Comparison of ENCODE assay signal across 8 mouse cellular contexts in genomic region chr13:21974726-21975473, GRCm38 (mm10). TPM values are rescaled to one million over a fixed set of nuclear protein-coding genes. Genes with fewer than 3 reads are reported as not detected.
DNase-seq lines count a peak whose midpoint lies in the region; ATAC-seq and TF ChIP-seq lines count a peak whose summit lies in the region.

No protein-coding gene starts in this region.

- peak overlapping the region; percentile 79 for H3K9ac ChIP-seq in ES-E14 (ENCODE audit: insufficient read depth, low read depth, low read length, poor library complexity, severe bottlenecking)
- H3K9ac ChIP-seq in forebrain, embryonic 14.5 days (ENCODE audit: low read length): peak overlapping the region; percentile 70
- peak overlapping the region; percentile 71 for H3K9ac ChIP-seq in liver, postnatal 0 days (replicated peaks)
- peak overlapping the region; percentile 77 for H3K9ac ChIP-seq in neural tube, embryonic 13.5 days

- peak; percentile 96 for ATAC-seq in forebrain, embryonic 14.5 days
- peak; percentile 90 for ATAC-seq in liver, postnatal 0 days
- peak; percentile 95 for ATAC-seq in neural tube, embryonic 13.5 days (ENCODE audit: low read depth)

- peak overlapping the region; percentile 67 to 72 for H3K4me3 ChIP-seq in ES-E14 (ENCODE audit: insufficient read depth in 1 of 2, low read depth in 1 of 2, low read length in 2 of 2, poor library complexity in 1 of 2, severe bottlenecking in 1 of 2)
- H3K4me3 ChIP-seq in forebrain, embryonic 14.5 days (ENCODE audit: low read depth, low read length): peak overlapping the region; percentile 48
- H3K4me3 ChIP-seq in liver, postnatal 0 days (ENCODE audit: low read depth, low read length): peak overlapping the region; percentile 61
- peak overlapping the region; percentile 54 for H3K4me3 ChIP-seq in neural tube, embryonic 13.5 days

- TF ChIP-seq EP300 in liver, postnatal 0 days (IDR thresholded peaks at IDR 0.05; ENCODE audit: low read depth): peak; percentile 64

- peaks cover 4 to 10% of the 10 kb centered on the region in 2 experiments for H3K4me1 ChIP-seq in ES-E14 (ENCODE audit: control insufficient read depth in 2 of 2, insufficient read depth in 2 of 2, low read length in 2 of 2, poor library complexity in 1 of 2)
- no peaks in the 10 kb centered on the region for H3K4me1 ChIP-seq in forebrain, embryonic 14.5 days (ENCODE audit: control insufficient read depth, insufficient read depth, low read length)
- no peaks in the 10 kb centered on the region for H3K4me1 ChIP-seq in liver, postnatal 0 days (ENCODE audit: insufficient read depth)
- H3K4me1 ChIP-seq in neural tube, embryonic 13.5 days (replicated peaks): no peaks in the 10 kb centered on the region

- peaks cover 7% of the 10 kb centered on the region for H3K27me3 ChIP-seq in forebrain, embryonic 14.5 days (replicated peaks; ENCODE audit: control insufficient read depth, insufficient read depth, low read length)
- H3K27me3 ChIP-seq in liver, postnatal 0 days (ENCODE audit: insufficient read depth, low read length): no peaks in the 10 kb centered on the region
- peaks cover 14% of the 10 kb centered on the region for H3K27me3 ChIP-seq in neural tube, embryonic 13.5 days

- WGBS in forebrain, embryonic 14.5 days: 3% methylated on average over 20 of the region's 20 CpGs
- 4% methylated on average over 20 of the region's 20 CpGs for WGBS in liver, postnatal 0 days (ENCODE audit: insufficient replicate concordance)
- 4% methylated on average over 20 of the region's 20 CpGs for WGBS in neural tube, embryonic 13.5 days

- no peak for TF ChIP-seq CTCF in liver, postnatal 0 days (IDR thresholded peaks at IDR 0.05; ENCODE audit: low read depth)

- no peak for DNase-seq in ES-E14 (ENCODE audit: low read depth, low spot score)
- DNase-seq in cerebellum, adult 11 months: peak; percentile 70
- peak; percentile 92 for DNase-seq in forebrain, embryonic 14.5 days (ENCODE audit: low spot score)
- peak; percentile 36 for DNase-seq in heart, postnatal 25 days (ENCODE audit: low spot score)
- peak; percentile 70 for DNase-seq in layer of hippocampus, adult 11-12 months (ENCODE audit: low spot score)
- peak; percentile 84 for DNase-seq in liver, postnatal 0 days
- DNase-seq in testis, postnatal 10 days (ENCODE audit: low spot score): peak; percentile 77

- intact Hi-C loops in heart, postnatal 25 days (cut with DNase I): loop anchor here (1.0 to 2.0 kb wide), 3 partner anchors 34 to 53 kb away; no protein-coding TSS in a partner anchor

- in situ Hi-C loops in ES-E14 (cut with MboI; ENCODE audit: low sequenced_read_pairs in 2 of 2, unreplicated experiment in 2 of 2): loop anchor here in 1 of 2 experiments (5.0 kb wide), 1 partner anchor 32 kb away; the partner anchor contains the start of gene Prss16

- no peaks in the 10 kb centered on the region for H3K9me3 ChIP-seq in ES-E14 (ENCODE audit: control insufficient read depth, insufficient read depth, low read depth, low read length)
- H3K9me3 ChIP-seq in forebrain, embryonic 14.5 days (replicated peaks; ENCODE audit: control insufficient read depth, low read length): no peaks in the 10 kb centered on the region
- no peaks in the 10 kb centered on the region for H3K9me3 ChIP-seq in liver, postnatal 0 days (ENCODE audit: low read length)
- H3K9me3 ChIP-seq in neural tube, embryonic 13.5 days: no peaks in the 10 kb centered on the region

- peak overlapping the region; percentile 38 for H3K4me2 ChIP-seq in forebrain, embryonic 14.5 days (ENCODE audit: low read length)
- H3K4me2 ChIP-seq in liver, postnatal 0 days (ENCODE audit: low read depth, low read length): peak overlapping the region; percentile 63
- H3K4me2 ChIP-seq in neural tube, embryonic 13.5 days: peak overlapping the region; percentile 47

- H3K36me3 ChIP-seq in ES-E14 (ENCODE audit: control insufficient read depth, insufficient read depth, low read length, poor library complexity, severe bottlenecking): no peaks in the 10 kb centered on the region
- H3K36me3 ChIP-seq in forebrain, embryonic 14.5 days (ENCODE audit: control insufficient read depth, insufficient read depth, low read length): no peaks in the 10 kb centered on the region
- H3K36me3 ChIP-seq in liver, postnatal 0 days (replicated peaks; ENCODE audit: insufficient read depth, low read length): no peaks in the 10 kb centered on the region
- no peaks in the 10 kb centered on the region for H3K36me3 ChIP-seq in neural tube, embryonic 13.5 days

- H3K27ac ChIP-seq in ES-E14 (ENCODE audit: insufficient read depth, low read depth, low read length, poor library complexity, severe bottlenecking): peak overlapping the region; percentile 22; the same call in 1 of the 2 replicates
- H3K27ac ChIP-seq in forebrain, embryonic 14.5 days (ENCODE audit: low read depth, low read length): peak overlapping the region; percentile 88
- peak overlapping the region; percentile 95 for H3K27ac ChIP-seq in liver, postnatal 0 days (ENCODE audit: low read depth)
- H3K27ac ChIP-seq in neural tube, embryonic 13.5 days (replicated peaks): peak overlapping the region; percentile 89

TF ChIP-seq in ES-E14, 5 proteins besides CTCF, POLR2A, EP300 and RAD21:
- TF ChIP-seq HCFC1 (IDR thresholded peaks at IDR 0.05; ENCODE audit: borderline replicate concordance, insufficient read depth, low read length) (0 out of 2 replicates have a peak, but pooled peaks have one; percentile 26), ZNF384 (IDR thresholded peaks at IDR 0.05; ENCODE audit: low read depth, low read length) (no peak), ZC3H11A (IDR thresholded peaks at IDR 0.05; ENCODE audit: borderline replicate concordance, low read depth, low read length) (no peak), MAFK (IDR thresholded peaks at IDR 0.05; ENCODE audit: insufficient read depth, low read depth, low read length) (peak; percentile 86)

RNA-seq across cellular contexts. Expression of gene Pom121l2, which starts 6.1 kb away (rescaled TPM):
- total RNA-seq in ES-E14 (2012; rRNA removed): 0.26 and 0.31 TPM in 2 replicates
- polyA plus RNA-seq in forebrain, embryonic 14.5 days (2014; fragmentation: Nextera tagmentation; extraction: Ambion mirVana): 0.14 TPM in 1 of 2 replicates, not detected in the other
- total RNA-seq in heart, postnatal 25 days (2021): not detected
- not detected in 2 replicates for polyA plus RNA-seq in liver, postnatal 0 days (2015; fragmentation: Nextera tagmentation; extraction: Ambion mirVana)
- not detected in 2 replicates for polyA plus RNA-seq in neural tube, embryonic 13.5 days (2015; fragmentation: Nextera tagmentation; extraction: Ambion mirVana)

RNA-seq across cellular contexts. Expression of gene Zfp184, which starts 30.0 kb away (rescaled TPM):
- total RNA-seq in ES-E14 (2012; rRNA removed): 5.4 and 6.2 TPM in 2 replicates
- 28.3 and 34.9 TPM in 2 replicates for polyA plus RNA-seq in forebrain, embryonic 14.5 days (2014; fragmentation: Nextera tagmentation; extraction: Ambion mirVana)
- under 1 TPM; 0.56 to 0.68 TPM for total RNA-seq in heart, postnatal 25 days (2021)
- polyA plus RNA-seq in liver, postnatal 0 days (2015; fragmentation: Nextera tagmentation; extraction: Ambion mirVana): 0.27 and 0.32 TPM in 2 replicates
- 16.0 and 16.3 TPM in 2 replicates for polyA plus RNA-seq in neural tube, embryonic 13.5 days (2015; fragmentation: Nextera tagmentation; extraction: Ambion mirVana)

RNA-seq across cellular contexts. Expression of gene Prss16, which starts 34.6 kb away (rescaled TPM):
- 2.6 and 2.9 TPM in 2 replicates for total RNA-seq in ES-E14 (2012; rRNA removed)
- polyA plus RNA-seq in forebrain, embryonic 14.5 days (2014; fragmentation: Nextera tagmentation; extraction: Ambion mirVana): 0.10 TPM in 1 of 2 replicates, not detected in the other
- total RNA-seq in heart, postnatal 25 days (2021): not detected
- 0.92 and 1.1 TPM in 2 replicates for polyA plus RNA-seq in liver, postnatal 0 days (2015; fragmentation: Nextera tagmentation; extraction: Ambion mirVana)
- 0.17 and 0.18 TPM in 2 replicates for polyA plus RNA-seq in neural tube, embryonic 13.5 days (2015; fragmentation: Nextera tagmentation; extraction: Ambion mirVana)

Comparison
In these comparisons a context has a peak if more than half of its experiments do, and no peak if none do; other contexts are left out.
1. H3K27ac ChIP-seq: peak in every context shown above with its lines; median percentile 95 in liver, postnatal 0 days; 89 in neural tube, embryonic 13.5 days; 88 in forebrain, embryonic 14.5 days; 22 in ES-E14.
2. RNA of gene Zfp184, which starts 30.0 kb away (polyA plus RNA-seq): 28.3 to 34.9 TPM in forebrain, embryonic 14.5 days and 16.0 to 16.3 TPM in neural tube, embryonic 13.5 days; 0.27 to 0.32 TPM in liver, postnatal 0 days; every median in the first group is over 10 times any median in the second.
3. Peak in every context shown above with its lines, with median percentiles within 50 percentile points of each other: H3K4me3 ChIP-seq, H3K9ac ChIP-seq, ATAC-seq and H3K4me2 ChIP-seq.